ENCODE assay signal across 7 mouse cellular contexts in genomic region chr6:40346959-40347771, GRCm38 (mm10). TPM values are rescaled to one million over a fixed set of nuclear protein-coding genes. Genes with fewer than 3 reads are reported as not detected.
DNase-seq lines count a peak whose midpoint lies in the region; ATAC-seq lines count a peak whose summit lies in the region.

No protein-coding gene starts in this region.

- WGBS in midbrain, embryonic 14.5 days: 76% methylated on average over 10 of the region's 10 CpGs
- WGBS in midbrain, embryonic 11.5 days: 91% methylated on average over 10 of the region's 10 CpGs

- peaks cover under 1% of the 10 kb centered on the region; the same call in 1 of the 2 replicates for H3K36me3 ChIP-seq in midbrain, embryonic 14.5 days (ENCODE audit: control insufficient read depth, insufficient read depth, low read length)
- 0 out of 2 replicates have a peak, but pooled peaks cover 2% of the 10 kb centered on the region for H3K36me3 ChIP-seq in midbrain, embryonic 11.5 days (ENCODE audit: control insufficient read depth, insufficient read depth, low read length)

- H3K9ac ChIP-seq in midbrain, embryonic 14.5 days (replicated peaks; ENCODE audit: low read length): no peak overlapping the region
- H3K9ac ChIP-seq in midbrain, embryonic 11.5 days (ENCODE audit: low read length): no peak overlapping the region

- no peak overlapping the region for H3K4me3 ChIP-seq in midbrain, embryonic 14.5 days (replicated peaks; ENCODE audit: low read depth, low read length)
- H3K4me3 ChIP-seq in midbrain, embryonic 11.5 days (ENCODE audit: low read depth, low read length): no peak overlapping the region

- intact Hi-C loops in left cerebral cortex, postnatal 10 days (cut with DNase I): no loop called here

- DNase-seq in midbrain, embryonic 14.5 days: peak; percentile 47
- DNase-seq in midbrain, embryonic 11.5 days (ENCODE audit: low spot score, missing footprints): no peak
- DNase-seq in cerebellum, adult 9-10 months: peak; percentile 64
- DNase-seq in heart, adult 9 months (ENCODE audit: low spot score in 2 of 2): peak; percentile 61 to 67
- DNase-seq in left cerebral cortex, postnatal 10 days (ENCODE audit: extremely low spot score in 1 of 2, low spot score in 2 of 2): peak; percentile 52 to 76
- peak; percentile 56 to 63 for DNase-seq in right cerebral cortex, postnatal 36 days (ENCODE audit: low spot score in 2 of 2)
- DNase-seq in B cell, adult 2 months: no peak

- H3K4me1 ChIP-seq in midbrain, embryonic 14.5 days (ENCODE audit: control insufficient read depth, insufficient read depth, low read length): no peaks in the 10 kb centered on the region
- H3K4me1 ChIP-seq in midbrain, embryonic 11.5 days (ENCODE audit: control insufficient read depth, insufficient read depth, low read length): no peaks in the 10 kb centered on the region

- no peaks in the 10 kb centered on the region for H3K27me3 ChIP-seq in midbrain, embryonic 14.5 days (ENCODE audit: control insufficient read depth, insufficient read depth, low read length)
- no peaks in the 10 kb centered on the region for H3K27me3 ChIP-seq in midbrain, embryonic 11.5 days (ENCODE audit: control insufficient read depth, insufficient read depth, low read length)

- H3K4me2 ChIP-seq in midbrain, embryonic 14.5 days (ENCODE audit: low read length): no peak overlapping the region
- no peak overlapping the region for H3K4me2 ChIP-seq in midbrain, embryonic 11.5 days

- H3K27ac ChIP-seq in midbrain, embryonic 14.5 days (replicated peaks; ENCODE audit: low read depth, low read length): no peak overlapping the region
- no peak overlapping the region for H3K27ac ChIP-seq in midbrain, embryonic 11.5 days (ENCODE audit: low read depth, low read length)

- ATAC-seq in midbrain, embryonic 14.5 days (ENCODE audit: low FRiP score, low TSS enrichment): 0 out of 2 replicates have a peak, but pooled peaks have one; percentile 37
- ATAC-seq in midbrain, embryonic 11.5 days (ENCODE audit: low FRiP score): no peak

- H3K9me3 ChIP-seq in midbrain, embryonic 14.5 days (ENCODE audit: control insufficient read depth, low read length): no peaks in the 10 kb centered on the region
- no peaks in the 10 kb centered on the region for H3K9me3 ChIP-seq in midbrain, embryonic 11.5 days (ENCODE audit: control insufficient read depth, low read length)

RNA-seq across cellular contexts. Expression of gene Agk, which starts 22.2 kb away (rescaled TPM):
- polyA plus RNA-seq in midbrain, embryonic 14.5 days (2014; fragmentation: Nextera tagmentation; extraction: Ambion mirVana): 55.7 and 59.4 TPM in 2 replicates
- 39.4 and 43.0 TPM in 2 replicates for polyA plus RNA-seq in midbrain, embryonic 11.5 days (2014; fragmentation: Nextera tagmentation; extraction: Ambion mirVana)
- total RNA-seq in left cerebral cortex, postnatal 10 days (2021): 10 to 100 TPM; 60.6 to 62.3 TPM

Comparison
In these comparisons a context has a peak if more than half of its experiments do, and no peak if none do; other contexts are left out.
1. DNase-seq: peak in midbrain, embryonic 14.5 days (single experiment), cerebellum, adult 9-10 months (single experiment), heart, adult 9 months (2 of 2), left cerebral cortex, postnatal 10 days (2 of 2) and right cerebral cortex, postnatal 36 days (2 of 2); none in midbrain, embryonic 11.5 days (single experiment) and B cell, adult 2 months (0 of 2).